Mouse (Mus musculus) C2C12 (cell line): Measurements from ENCODE around the gene Fbxo42.
"Not testable (repeated sequence)": the region's sequence is repeated elsewhere in the genome, so short reads cannot be mapped to it uniquely, and the experiment has no call there.

ENCODE experiments used
- CEBPB ChIP-seq: IDR thresholded peaks from one replicate; pipeline ENCODE4 v1.6.1; 2011; ENCODE audit warnings: low read depth, mild to moderate bottlenecking, control low read depth, moderate library complexity
- CTCF ChIP-seq: IDR thresholded peaks from one replicate; pipeline ENCODE4 v1.5.1; 2011; ENCODE audit not compliant: control insufficient read depth, insufficient read depth, insufficient read length
- MAX ChIP-seq: IDR thresholded peaks from one replicate; pipeline ENCODE4 v1.6.1; 2011; ENCODE audit warnings: mild to moderate bottlenecking, control low read depth
- MYOD1 ChIP-seq: IDR thresholded peaks from one replicate; pipeline ENCODE4 v1.6.1; 2011; ENCODE audit warnings: low read depth; ENCODE audit not compliant: control insufficient read depth, insufficient read length
- USF1 ChIP-seq: IDR thresholded peaks from one replicate; pipeline ENCODE4 v1.6.1; 2011; ENCODE audit warnings: low read depth, mild to moderate bottlenecking, control low read depth, moderate library complexity

DNA sequence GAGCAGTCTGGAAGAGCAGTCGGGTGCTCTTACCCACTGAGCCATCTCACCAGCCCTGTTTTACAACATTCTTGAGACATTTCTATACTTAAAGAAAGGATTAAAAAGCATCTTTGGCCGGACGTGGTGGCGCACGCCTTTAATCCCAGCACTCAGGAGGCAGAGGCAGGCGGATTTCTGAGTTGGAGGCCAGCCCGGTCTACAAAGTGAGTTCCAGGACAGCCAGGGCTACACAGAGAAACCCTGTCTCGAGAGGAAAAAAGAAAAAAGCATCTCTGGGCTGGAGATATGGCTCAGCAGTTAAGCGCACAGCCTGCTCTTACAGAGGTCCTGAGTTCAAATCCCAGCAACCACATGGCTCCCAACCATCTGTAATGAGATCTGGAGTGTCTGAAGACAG is 7.4 kb upstream of the Fbxo42 start:
- not testable (repeated sequence) for TF ChIP-seq USF1, MYOD1, MAX, CTCF, CEBPB
